Mouse (Mus musculus) layer of hippocampus, postnatal 25 days (tissue): ENCODE results near the gene Hpse2. TPM values are rescaled to one million over a fixed set of nuclear protein-coding genes. Genes with fewer than 3 reads are reported as not detected.

ENCODE experiments used
- DNase-seq, 2 experiments: peaks; one replicate each; pipeline ENCODE4 v3.0.0; 2022; ENCODE audit warnings: mixed read lengths in 2 of 2, low spot score in 1 of 2; ENCODE audit errors: extremely low spot score in 1 of 2
- total RNA-seq, 2 experiments: library from RNA; stranded (reverse); gene quantifications; 2 replicates each; pipeline ENCODE4 v1.2.3; 2021

The Hpse2 gene
- total RNA-seq, 2 experiments from 2014 or later = 0.25 to 0.28 TPM

- no peak for DNase-seq
Observed at GRCm38 (mm10) chr19:42745084-42745868, 642.9 kb downstream of the Hpse2 start.

- DNase-seq = peak in 1 of 2 experiments; percentile 56
Observed at GRCm38 (mm10) chr19:42744162-42744586, 644.0 kb downstream of the Hpse2 start.

- no peak for DNase-seq
Observed at GRCm38 (mm10) chr19:42743261-42743660, 644.9 kb downstream of the Hpse2 start.

GRCm38 (mm10) chr19:42741884-42742283 lies 646.3 kb downstream of the Hpse2 start:
- DNase-seq = peak in 1 of 2 experiments; percentile 34

- DNase-seq = no peak
Observed at GRCm38 (mm10) chr19:42740163-42740899, 647.8 kb downstream of the Hpse2 start.

- DNase-seq = no peak
Observed at GRCm38 (mm10) chr19:42739734-42740133, 648.4 kb downstream of the Hpse2 start.

GRCm38 (mm10) chr19:42737753-42738152 lies 650.4 kb downstream of the Hpse2 start:
- no peak for DNase-seq

Other genes starting within 250 kb of the Hpse2 start
- 100 to 1,000 TPM in 1 of 2 experiments, 10 to 100 TPM in 1; 94.0 to 102 TPM for gene Cnnm1, start 52.1 kb upstream of the Hpse2 start, total RNA-seq
- gene Got1, start 136.2 kb upstream of the Hpse2 start, total RNA-seq = 100 to 1,000 TPM; 310 to 324 TPM
- not detected for gene Nkx2-3, start 224.0 kb upstream of the Hpse2 start, total RNA-seq